Mouse (Mus musculus) layer of hippocampus, adult 18-20 months (tissue): ENCODE data around the gene Pla2g7. TPM values are rescaled to one million over a fixed set of nuclear protein-coding genes. Genes with fewer than 3 reads are reported as not detected.

Source experiments
- DNase-seq, 2 experiments: peaks; one replicate each; pipeline ENCODE4 v3.0.0; 2022; ENCODE audit warnings: low spot score in 2 of 2
- total RNA-seq, 2 experiments: library from RNA; stranded (reverse); gene quantifications; 2 replicates each; pipeline ENCODE4 v1.2.3; 2021

Gene Pla2g7
- total RNA-seq, 2 experiments from 2014 or later, result 99.2 to 113 TPM

GRCm38 (mm10) chr17:43573624-43574073, 5.8 kb downstream of the Pla2g7 start:
- DNase-seq, result no peak

- no peak for DNase-seq
These were observed 12.6 kb downstream of the Pla2g7 start for GRCm38 (mm10) chr17:43580456-43580855.

- DNase-seq, result peak in 1 of 2 experiments; percentile 3
These were observed 13.1 kb downstream of the Pla2g7 start for GRCm38 (mm10) chr17:43581012-43581467.

GRCm38 (mm10) chr17:43584771-43585170, 16.9 kb downstream of the Pla2g7 start:
- no peak for DNase-seq

- DNase-seq, result no peak
These were observed 19.4 kb downstream of the Pla2g7 start for GRCm38 (mm10) chr17:43587278-43587677.

GRCm38 (mm10) chr17:43589750-43590149, 21.9 kb downstream of the Pla2g7 start:
- no peak for DNase-seq

- no peak for DNase-seq
These were observed 22.6 kb downstream of the Pla2g7 start for GRCm38 (mm10) chr17:43590531-43590930.

GRCm38 (mm10) chr17:43592296-43593291, 24.7 kb downstream of the Pla2g7 start:
- DNase-seq, result peak; percentile 13 to 53

GRCm38 (mm10) chr17:43597742-43598141, 29.8 kb downstream of the Pla2g7 start:
- DNase-seq, result no peak

GRCm38 (mm10) chr17:43598706-43599105, 30.8 kb downstream of the Pla2g7 start:
- DNase-seq, result peak in 1 of 2 experiments; percentile 10

- peak; percentile 26 to 74 for DNase-seq
These were observed 38.8 kb downstream of the Pla2g7 start for GRCm38 (mm10) chr17:43606704-43607103.

- DNase-seq, result peak; percentile 48 to 81
These were observed 43.7 kb downstream of the Pla2g7 start for GRCm38 (mm10) chr17:43611586-43611985.

- no peak for DNase-seq
These were observed 44.3 kb downstream of the Pla2g7 start for GRCm38 (mm10) chr17:43612221-43612620.

- no peak for DNase-seq
These were observed 51.3 kb downstream of the Pla2g7 start for GRCm38 (mm10) chr17:43619156-43619555.

GRCm38 (mm10) chr17:43622076-43622475, 54.2 kb downstream of the Pla2g7 start:
- no peak for DNase-seq

- no peak for DNase-seq
These were observed 60.3 kb downstream of the Pla2g7 start for GRCm38 (mm10) chr17:43628246-43628645.

- DNase-seq, result no peak
These were observed 61.2 kb downstream of the Pla2g7 start for GRCm38 (mm10) chr17:43629026-43629495.

- no peak for DNase-seq
These were observed 61.9 kb downstream of the Pla2g7 start, which contains the start of gene Tdrd6 for GRCm38 (mm10) chr17:43629496-43630426. Tdrd6 (minus strand) TSS chr17:43630299.

- DNase-seq, result no peak
These were observed 62.5 kb downstream of the Pla2g7 start for GRCm38 (mm10) chr17:43630427-43630760.

GRCm38 (mm10) chr17:43637146-43637545, 69.2 kb downstream of the Pla2g7 start:
- no peak for DNase-seq

- DNase-seq, result no peak
These were observed 72.9 kb downstream of the Pla2g7 start for GRCm38 (mm10) chr17:43640825-43641224.
